Mouse (Mus musculus) adrenal gland, postnatal 4 days (tissue): ENCODE measurements around the gene Serpine1. TPM values are rescaled to one million over a fixed set of nuclear protein-coding genes. Genes with fewer than 3 reads are reported as not detected.

Source experiments
- DNase-seq, 2 experiments: peaks; one replicate each; pipeline ENCODE4 v3.0.0; 2021 to 2022; ENCODE audit warnings: low spot score in 2 of 2, mixed read lengths in 2 of 2
- total RNA-seq, 2 experiments: library from RNA; stranded (reverse); gene quantifications; 2 replicates each; pipeline ENCODE4 v1.2.3; 2021

Gene Serpine1
- total RNA-seq, 2 experiments from 2014 or later = 1.7 to 2.2 TPM

- no peak for DNase-seq
Measured at GRCm38 (mm10) chr5:137026092-137026491, 46.0 kb downstream of the Serpine1 start, which contains the start of gene Vgf. Vgf (plus strand) TSS chr5:137026392.

GRCm38 (mm10) chr5:137025132-137025531, 46.9 kb downstream of the Serpine1 start:
- DNase-seq = peak; percentile 55 to 70

GRCm38 (mm10) chr5:137024318-137024717, 47.8 kb downstream of the Serpine1 start:
- DNase-seq = no peak

- DNase-seq = no peak
Measured at GRCm38 (mm10) chr5:137015913-137016312, 56.2 kb downstream of the Serpine1 start.

GRCm38 (mm10) chr5:137012401-137012950, 59.6 kb downstream of the Serpine1 start:
- DNase-seq = no peak

Other genes with a start within 250 kb of the Serpine1 start
- 10 to 100 TPM; 17.5 to 22.3 TPM for gene Col26a1, start 189.1 kb downstream of the Serpine1 start, total RNA-seq
- 10 to 100 TPM; 33.6 to 38.2 TPM for gene Ift22, start 164.1 kb downstream of the Serpine1 start, total RNA-seq
- 100 to 1,000 TPM; 211 to 213 TPM for gene Fis1, start 119.0 kb downstream of the Serpine1 start, total RNA-seq
- gene Cldn15, start 105.7 kb downstream of the Serpine1 start, total RNA-seq = 10 to 100 TPM; 11.1 to 13.4 TPM
- gene Plod3, start 85.2 kb downstream of the Serpine1 start, total RNA-seq = 10 to 100 TPM; 60.4 to 64.7 TPM
- 10 to 100 TPM; 57.4 to 60.6 TPM for gene Znhit1, start 84.2 kb downstream of the Serpine1 start, total RNA-seq
- gene Vgf, start 45.9 kb downstream of the Serpine1 start, total RNA-seq = 10 to 100 TPM; 15.3 to 17.2 TPM
- 100 to 1,000 TPM; 121 to 124 TPM for gene Ap1s1, start 26.1 kb downstream of the Serpine1 start, total RNA-seq
- 10 to 100 TPM; 36.2 to 46.0 TPM for gene Trim56, start 43.9 kb upstream of the Serpine1 start, total RNA-seq
- gene Muc3, start 77.1 kb upstream of the Serpine1 start, total RNA-seq = not detected
- under 1 TPM; 0.31 to 0.67 TPM for gene Muc3a, start 140.1 kb upstream of the Serpine1 start, total RNA-seq
- 10 to 100 TPM; 12.5 to 20.2 TPM for gene Ache, start 215.3 kb upstream of the Serpine1 start, total RNA-seq
- 10 to 100 TPM; 10.6 to 11.0 TPM for gene Ufsp1, start 222.4 kb upstream of the Serpine1 start, total RNA-seq
- 100 to 1,000 TPM; 236 to 269 TPM for gene Srrt, start 235.4 kb upstream of the Serpine1 start, total RNA-seq
- gene Trip6, start 242.1 kb upstream of the Serpine1 start, total RNA-seq = 10 to 100 TPM; 60.0 to 61.2 TPM